Mouse (Mus musculus): ENCODE results near the gene Krt73. TPM values are rescaled to one million over a fixed set of nuclear protein-coding genes. Genes with fewer than 3 reads are reported as not detected.

The Krt73 gene
- polyA plus RNA-seq, 1 experiment from 2014 or later, result 1.4 TPM

DNA sequence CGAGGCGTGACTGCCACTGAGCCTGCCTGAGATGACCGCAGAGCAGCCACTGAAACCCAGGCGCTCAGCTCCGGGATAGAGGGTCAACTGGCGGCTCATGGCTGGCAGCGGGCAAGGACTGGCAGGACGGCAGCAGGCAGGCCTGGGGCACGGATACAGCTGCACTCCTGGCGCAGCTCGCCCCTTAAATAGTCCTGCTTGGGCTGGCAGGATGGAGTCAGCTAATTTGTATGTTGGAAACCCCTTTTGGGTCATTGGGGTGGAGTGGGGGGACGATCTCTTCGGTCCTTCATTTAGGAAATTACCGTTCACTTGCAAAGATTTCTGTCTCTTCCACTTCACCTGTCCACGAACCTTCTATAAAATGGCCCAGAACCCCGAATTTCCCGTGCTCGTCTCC, 15.8 kb downstream of the Krt73 start, which contains the start of gene Krt72:
Gene Krt72, minus strand, starts transcription at position 101 of the 400 bp plus-strand sequence.
- ATAC-seq (ENCODE audit: insufficient number of reproducible peaks, insufficient read depth, low FRiP score, low TSS enrichment, low read depth), result no peak

DNA sequence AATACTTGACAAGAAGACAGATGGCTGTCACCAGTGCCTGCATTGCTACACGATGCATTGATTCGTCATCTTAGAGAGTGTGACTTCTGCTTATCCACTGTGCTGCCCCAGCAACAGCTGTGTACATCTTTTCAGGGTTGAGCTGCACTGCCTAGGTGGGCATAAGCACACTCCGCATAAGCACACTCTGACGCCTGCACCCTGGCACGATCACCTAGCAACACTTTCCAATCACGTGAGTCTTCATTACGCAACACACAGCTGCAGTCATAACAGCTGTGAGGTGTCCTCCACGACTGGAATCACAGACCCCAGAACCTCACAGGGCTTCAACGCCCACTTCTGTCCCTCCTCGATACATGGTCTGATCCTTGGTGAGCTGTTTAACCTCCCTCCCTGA, 28.7 kb downstream of the Krt73 start:
- Histone ChIP-seq H3K27ac (no peak overlapping the region), H3K4me1 (peaks cover 5% of the 10 kb centered on the region; the same call in 1 of the 2 replicates), H3K9ac (no peak overlapping the region), H3K27me3 (no peaks in the 10 kb centered on the region), H3K36me3 (no peaks in the 10 kb centered on the region), H3K4me2 (no peak overlapping the region), H3K9me3 (no peaks in the 10 kb centered on the region), H3K4me3 (no peak overlapping the region)
- WGBS, result 85% methylated on average over 10 of the region's 10 CpGs
- ATAC-seq (ENCODE audit: insufficient number of reproducible peaks, insufficient read depth, low FRiP score, low TSS enrichment, low read depth), result no peak

More for the DNA sequence above, 15.8 kb downstream of the Krt73 start, which contains the start of gene Krt72:
- no peaks in the 10 kb centered on the region for H3K36me3 ChIP-seq
- H3K27ac ChIP-seq, result no peak within 1 kb of the TSS
- H3K4me3 ChIP-seq, result no peak within 1 kb of the TSS
- H3K4me2 ChIP-seq, result no peak within 1 kb of the TSS
- no peaks in the 10 kb centered on the region for H3K9me3 ChIP-seq
- no peak within 1 kb of the TSS for H3K9ac ChIP-seq
- H3K4me1 ChIP-seq, result no peaks in the 10 kb centered on the region
- H3K27me3 ChIP-seq, result no peaks in the 10 kb centered on the region
- 90% methylated on average over 18 of the region's 18 CpGs for WGBS

DNA sequence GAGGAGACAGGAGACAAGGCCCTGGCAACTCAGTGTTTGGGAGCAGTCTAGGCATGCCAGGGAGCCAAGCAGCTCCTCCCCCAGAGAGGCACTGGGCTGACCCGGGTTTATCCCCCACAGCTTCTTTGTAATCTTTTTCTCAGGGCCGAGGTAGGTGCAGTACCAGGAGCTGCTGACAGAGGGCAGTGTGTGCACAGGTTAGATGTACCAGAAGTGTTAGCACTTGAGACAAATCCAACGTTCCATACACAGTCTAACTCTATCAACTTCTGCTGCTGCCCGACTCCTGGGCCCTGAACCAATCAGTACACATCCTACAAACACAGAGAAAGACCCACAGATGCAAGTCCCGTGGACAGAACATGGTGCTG, 29.4 kb downstream of the Krt73 start:
- Histone ChIP-seq H3K27me3 (no peaks in the 10 kb centered on the region), H3K27ac (peak overlapping the region; percentile 77; the same call in 1 of the 2 replicates), H3K4me2 (no peak overlapping the region), H3K4me3 (no peak overlapping the region), H3K9me3 (no peaks in the 10 kb centered on the region), H3K9ac (peak overlapping the region; percentile 46; the same call in 1 of the 2 replicates), H3K36me3 (no peaks in the 10 kb centered on the region), H3K4me1 (peaks cover 5% of the 10 kb centered on the region; the same call in 1 of the 2 replicates)
- 5% methylated on average over 5 of the region's 5 CpGs for WGBS
- ATAC-seq (ENCODE audit: insufficient number of reproducible peaks, insufficient read depth, low FRiP score, low TSS enrichment, low read depth), result peak; percentile 76; the same call in 1 of the 2 replicates

- no peak; the same call in 1 of the 2 replicates for ATAC-seq (ENCODE audit: insufficient number of reproducible peaks, insufficient read depth, low FRiP score, low TSS enrichment, low read depth)
- WGBS, result 64% methylated on average over 5 of the region's 5 CpGs
- peak overlapping the region; percentile 77 for H3K27ac ChIP-seq
- no peaks in the 10 kb centered on the region for H3K36me3 ChIP-seq
- H3K9me3 ChIP-seq, result no peaks in the 10 kb centered on the region
- peak overlapping the region; percentile 46; the same call in 1 of the 2 replicates for H3K9ac ChIP-seq
- no peak overlapping the region for H3K4me3 ChIP-seq
- H3K4me1 ChIP-seq, result peaks cover 5% of the 10 kb centered on the region; the same call in 1 of the 2 replicates
- no peak overlapping the region for H3K4me2 ChIP-seq
- H3K27me3 ChIP-seq, result no peaks in the 10 kb centered on the region
Measured at GRCm38 (mm10) chr15:101772080-101772710, 30.0 kb downstream of the Krt73 start.

- H3K9me3 ChIP-seq, result no peaks in the 10 kb centered on the region
- H3K9ac ChIP-seq, result no peak overlapping the region
- WGBS, result 50% methylated on average over 8 of the region's 8 CpGs
- ATAC-seq (ENCODE audit: insufficient number of reproducible peaks, insufficient read depth, low FRiP score, low TSS enrichment, low read depth), result no peak
- no peaks in the 10 kb centered on the region for H3K27me3 ChIP-seq
- no peak overlapping the region for H3K4me3 ChIP-seq
- 0 out of 2 replicates have a peak overlapping the region, but pooled peaks have one; percentile 5 for H3K4me2 ChIP-seq
- H3K4me1 ChIP-seq, result peaks cover 5% of the 10 kb centered on the region; the same call in 1 of the 2 replicates
- H3K27ac ChIP-seq, result peak overlapping the region; percentile 77
- no peaks in the 10 kb centered on the region for H3K36me3 ChIP-seq
Measured at GRCm38 (mm10) chr15:101770226-101770625, 31.9 kb downstream of the Krt73 start.

Other genes starting within 250 kb of the Krt73 start
- 0.15 and 0.40 TPM in 2 replicates for gene Krt90, start 239.4 kb downstream of the Krt73 start, polyA plus RNA-seq (2015; fragmentation: Nextera tagmentation; extraction: Ambion mirVana)
- gene Krt75, start 228.4 kb downstream of the Krt73 start, polyA plus RNA-seq (2015; fragmentation: Nextera tagmentation; extraction: Ambion mirVana), result 0.96 and 1.6 TPM in 2 replicates
- gene Gm5414, start 174.2 kb downstream of the Krt73 start, polyA plus RNA-seq (2015; fragmentation: Nextera tagmentation; extraction: Ambion mirVana), result not detected in 2 replicates
- gene Gm5478, start 155.0 kb downstream of the Krt73 start, polyA plus RNA-seq (2015; fragmentation: Nextera tagmentation; extraction: Ambion mirVana), result not detected in 2 replicates
- gene Krt6b, start 122.1 kb downstream of the Krt73 start, polyA plus RNA-seq (2015; fragmentation: Nextera tagmentation; extraction: Ambion mirVana), result 0.41 TPM in 1 of 2 replicates, not detected in the other
- 29.7 and 31.8 TPM in 2 replicates for gene Krt6a, start 108.0 kb downstream of the Krt73 start, polyA plus RNA-seq (2015; fragmentation: Nextera tagmentation; extraction: Ambion mirVana)
- gene Krt5, start 89.4 kb downstream of the Krt73 start, polyA plus RNA-seq (2015; fragmentation: Nextera tagmentation; extraction: Ambion mirVana), result 403 and 498 TPM in 2 replicates
- 0.34 TPM in 1 of 2 replicates, not detected in the other for gene Krt71, start 59.2 kb downstream of the Krt73 start, polyA plus RNA-seq (2015; fragmentation: Nextera tagmentation; extraction: Ambion mirVana)
- gene Krt72, start 15.9 kb downstream of the Krt73 start, polyA plus RNA-seq (2015; fragmentation: Nextera tagmentation; extraction: Ambion mirVana), result 0.40 TPM in 1 of 2 replicates, not detected in the other
- gene Krt2, start 15.8 kb upstream of the Krt73 start, polyA plus RNA-seq (2015; fragmentation: Nextera tagmentation; extraction: Ambion mirVana), result 0.17 TPM in 1 of 2 replicates, not detected in the other
- gene Krt1, start 48.4 kb upstream of the Krt73 start, polyA plus RNA-seq (2015; fragmentation: Nextera tagmentation; extraction: Ambion mirVana), result 30.3 and 54.6 TPM in 2 replicates
- gene Krt77, start 67.4 kb upstream of the Krt73 start, polyA plus RNA-seq (2015; fragmentation: Nextera tagmentation; extraction: Ambion mirVana), result 0.43 and 0.91 TPM in 2 replicates
- gene Krt76, start 90.6 kb upstream of the Krt73 start, polyA plus RNA-seq (2015; fragmentation: Nextera tagmentation; extraction: Ambion mirVana), result 0.40 and 0.56 TPM in 2 replicates
- gene Krt4, start 122.4 kb upstream of the Krt73 start, polyA plus RNA-seq (2015; fragmentation: Nextera tagmentation; extraction: Ambion mirVana), result 2.2 and 2.4 TPM in 2 replicates
- gene Krt79, start 138.0 kb upstream of the Krt73 start, polyA plus RNA-seq (2015; fragmentation: Nextera tagmentation; extraction: Ambion mirVana), result 16.1 and 16.5 TPM in 2 replicates
- gene Krt78, start 151.9 kb upstream of the Krt73 start, polyA plus RNA-seq (2015; fragmentation: Nextera tagmentation; extraction: Ambion mirVana), result 0.22 and 0.35 TPM in 2 replicates
- 38.6 and 86.0 TPM in 2 replicates for gene Krt8, start 202.1 kb upstream of the Krt73 start, polyA plus RNA-seq (2015; fragmentation: Nextera tagmentation; extraction: Ambion mirVana)
- gene Krt18, start 225.8 kb upstream of the Krt73 start, polyA plus RNA-seq (2015; fragmentation: Nextera tagmentation; extraction: Ambion mirVana), result 36.0 and 58.9 TPM in 2 replicates